Mouse (Mus musculus) CD4-positive, CD25-positive, alpha-beta regulatory T cell, adult 2 months (primary cell): ENCODE results near the gene Ccer2.

ENCODE experiments used
- DNase-seq: peaks from one replicate; pipeline ENCODE4 v3.0.0-alpha.2; 2012; ENCODE audit warnings: low read depth, low spot score

The Ccer2 gene

DNA sequence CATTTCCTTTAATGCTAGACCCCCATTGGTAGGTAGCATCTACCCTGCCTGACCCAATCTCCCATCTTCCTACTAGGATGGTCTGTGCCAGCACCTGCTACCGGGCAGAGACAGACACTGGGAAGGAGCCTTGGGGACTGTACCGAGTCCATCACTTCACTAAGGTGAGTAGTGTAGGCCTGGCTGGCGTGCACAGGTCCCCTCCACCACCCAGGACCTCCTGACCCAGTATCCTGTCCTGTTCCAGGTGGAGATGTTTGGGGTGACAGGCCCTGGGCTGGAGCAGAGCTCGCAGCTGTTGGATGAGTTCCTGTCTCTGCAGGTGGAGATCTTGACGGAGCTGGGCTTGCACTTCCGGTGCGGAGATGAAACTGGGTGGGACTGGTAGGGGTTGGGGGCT is 6.0 kb upstream of the Ccer2 start:
- DNase-seq, result no peak

DNA sequence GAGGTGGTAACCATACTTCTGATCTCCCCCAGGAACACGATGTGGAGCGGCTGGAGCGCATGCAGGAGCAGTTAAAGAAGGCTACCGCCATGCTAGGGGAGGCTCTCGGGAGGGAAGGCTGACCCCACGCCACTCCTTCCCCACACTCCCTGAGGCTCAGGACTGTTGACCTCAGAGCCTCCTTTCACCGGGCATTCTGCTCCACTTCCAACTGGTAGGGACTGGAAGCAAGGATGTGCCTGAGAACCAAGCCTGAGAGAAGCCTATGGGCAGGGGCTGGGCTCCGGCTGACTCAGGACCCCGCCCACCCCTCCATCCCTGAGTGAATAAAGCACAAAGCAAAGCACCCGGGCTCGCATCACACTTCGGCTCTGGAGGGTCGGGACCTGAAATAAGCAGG is 2.6 kb downstream of the Ccer2 start:
- DNase-seq, result no peak

DNA sequence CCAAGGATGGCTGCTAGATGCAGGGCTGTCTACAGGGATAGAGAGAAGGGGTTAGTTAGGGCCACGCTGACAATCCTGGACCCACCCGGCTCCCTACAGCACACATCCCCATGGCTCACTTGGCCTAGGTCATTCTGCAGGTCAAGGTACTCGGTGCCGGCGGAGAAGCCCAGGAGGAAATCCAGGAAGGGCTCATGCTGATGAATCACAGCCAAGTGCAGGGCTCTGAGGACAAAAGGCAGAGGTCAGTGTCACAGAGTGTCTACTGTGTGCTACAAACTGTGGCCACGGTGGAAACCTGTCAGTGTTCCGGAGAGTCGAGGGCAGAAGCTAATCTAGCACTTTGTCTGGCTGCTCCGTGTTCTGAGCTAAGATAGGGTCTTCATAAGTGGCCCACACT is 5.9 kb downstream of the Ccer2 start:
- no peak for DNase-seq

DNA sequence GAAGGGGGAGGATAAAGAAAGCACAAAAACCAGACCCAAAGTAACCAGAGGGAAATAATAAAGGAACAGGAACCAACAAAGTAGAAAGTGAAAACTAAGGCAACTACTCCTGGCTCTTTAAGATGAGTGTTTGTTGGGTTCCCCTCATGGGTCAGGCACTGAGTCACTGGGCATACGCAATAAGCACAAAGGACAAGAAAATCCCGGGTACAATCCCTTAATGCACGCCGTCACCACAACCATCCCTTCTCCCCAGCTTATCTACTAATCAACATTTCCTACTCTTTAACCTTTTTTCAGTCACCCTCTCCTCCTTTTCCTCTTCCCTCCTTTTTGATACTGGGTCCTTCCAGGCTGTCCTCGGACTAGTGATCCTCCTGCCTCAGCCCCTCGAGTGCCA is 9.2 kb downstream of the Ccer2 start:
- DNase-seq, result no peak

DNA sequence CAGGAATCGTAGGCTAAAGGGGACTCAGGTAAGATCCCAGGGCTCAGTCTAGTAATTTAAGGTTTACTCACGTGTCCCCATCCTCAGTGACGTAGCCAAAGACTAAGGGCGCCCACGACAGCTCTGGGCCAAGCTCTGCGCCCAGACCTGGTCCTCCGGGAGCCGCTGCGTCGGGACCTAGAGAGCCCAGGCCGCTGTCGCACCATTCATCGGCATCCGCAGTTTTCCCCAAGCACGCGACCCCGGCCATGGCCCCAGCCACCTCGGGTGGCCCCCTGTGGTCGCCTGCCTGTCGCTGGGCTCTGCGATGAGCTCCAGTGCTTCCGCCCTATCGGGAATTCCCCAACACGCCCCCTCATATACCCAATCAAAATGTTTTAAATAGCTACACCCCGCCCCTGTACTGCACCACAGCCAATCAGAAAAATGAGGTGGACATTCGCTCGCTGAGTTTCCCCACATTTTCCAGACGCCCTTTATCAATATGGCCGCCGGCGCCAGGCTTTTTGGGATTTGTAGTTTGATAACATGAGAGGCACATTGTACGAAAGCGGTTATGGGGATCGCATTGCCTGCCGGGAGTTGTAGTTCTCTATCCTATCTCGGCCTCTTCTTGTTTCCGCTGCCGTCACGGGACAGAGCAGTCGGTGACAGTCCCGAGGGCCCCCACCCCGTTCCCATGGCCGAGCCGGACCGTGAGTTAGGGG is 10.4 kb downstream of the Ccer2 start, which contains the start of gene Sirt2:
TSS of gene Sirt2 (plus strand) at position 563 of the 707 bp plus-strand sequence.
- peak; percentile 97 for DNase-seq

DNA sequence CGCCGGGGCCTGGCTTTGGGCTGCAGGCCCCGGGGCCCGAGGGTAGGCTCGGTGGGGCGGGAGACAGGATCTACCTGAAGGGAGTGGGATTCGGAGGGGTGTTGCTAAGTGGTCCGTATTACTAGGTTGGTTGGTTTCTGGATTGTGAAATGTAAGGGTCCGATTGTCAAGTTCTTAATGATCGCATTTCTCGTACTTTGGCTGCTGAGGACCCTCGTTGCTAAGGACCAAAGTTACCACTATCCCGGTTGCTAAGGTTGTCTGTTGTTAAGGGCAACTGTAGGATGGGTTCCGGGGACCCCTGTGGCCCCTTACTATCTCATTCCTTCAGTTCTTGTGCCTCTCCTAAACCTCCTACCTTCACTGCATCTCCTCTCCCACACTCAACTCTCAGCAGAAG is 10.9 kb downstream of the Ccer2 start:
- DNase-seq, result no peak

DNA sequence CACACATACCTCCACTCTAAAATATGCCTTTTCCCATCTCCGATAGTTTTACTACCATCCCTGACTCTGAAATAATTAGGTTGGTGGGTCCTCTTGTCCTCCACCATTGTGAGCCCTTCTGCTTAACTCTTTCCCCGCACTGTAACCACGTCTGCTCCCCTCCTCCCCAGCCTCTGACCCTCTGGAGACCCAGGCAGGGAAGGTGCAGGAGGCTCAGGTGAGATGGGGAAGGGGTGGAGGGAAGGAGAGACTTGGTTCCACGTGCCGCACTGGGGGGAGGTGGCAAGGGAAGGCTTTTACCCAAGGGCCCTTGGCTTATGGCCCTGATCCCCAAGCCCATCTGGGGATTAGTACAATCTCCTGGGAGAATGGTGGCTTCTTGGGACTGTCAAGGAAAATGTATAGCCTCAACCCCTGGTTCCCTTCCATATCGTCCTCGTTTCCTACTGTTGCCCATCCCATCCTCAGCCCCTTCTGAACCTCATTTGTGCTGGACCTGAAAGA is 11.5 kb downstream of the Ccer2 start, which contains the start of gene Nfkbib:
TSS of gene Nfkbib (minus strand) at position 51 of the 504 bp plus-strand sequence.
- DNase-seq, result no peak

DNA sequence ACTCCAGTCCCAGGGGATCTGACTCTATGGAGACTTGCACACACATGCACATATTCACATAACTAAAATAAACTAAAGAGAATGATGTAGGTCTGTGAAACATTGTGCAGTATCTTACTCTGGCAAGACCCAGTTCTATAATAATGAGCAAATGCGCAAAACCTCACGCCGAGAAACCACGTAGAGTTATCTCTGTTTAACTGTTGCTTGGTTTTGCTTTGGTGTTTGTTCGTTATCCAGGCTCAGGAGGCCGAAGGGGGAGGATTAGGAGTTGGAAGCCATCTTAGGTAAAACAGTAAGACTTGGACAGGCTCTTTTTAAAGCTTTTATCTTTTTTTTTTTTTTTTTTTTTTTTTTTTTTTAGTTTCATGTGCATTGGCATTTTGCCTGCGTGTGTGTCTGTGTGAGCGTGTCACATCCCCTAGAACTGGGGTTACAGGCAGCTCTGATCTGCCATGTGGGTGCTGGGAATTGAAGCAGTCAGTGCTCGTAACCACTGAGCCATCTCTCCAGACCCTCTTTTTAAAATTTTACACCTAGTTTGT is 13.5 kb downstream of the Ccer2 start:
- DNase-seq, result no peak

DNA sequence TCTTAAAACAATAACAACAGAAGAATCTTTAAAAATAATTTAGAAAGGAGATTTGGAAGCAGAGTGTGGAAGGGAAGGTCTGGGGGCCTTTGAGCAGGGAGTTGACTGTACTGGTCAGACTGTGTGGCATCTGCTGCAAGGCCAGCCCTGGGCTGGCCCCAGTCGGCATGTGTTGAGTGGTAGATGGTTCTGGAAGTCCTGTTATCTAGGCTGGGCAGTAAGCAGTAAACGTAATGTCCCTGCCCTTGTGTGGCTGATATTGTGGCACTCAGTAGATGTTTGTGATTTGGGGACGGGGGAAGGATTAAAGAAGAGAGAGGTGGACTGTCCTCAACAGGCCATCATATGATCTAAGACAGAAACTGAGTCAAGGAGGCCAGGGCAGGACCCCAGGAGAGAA is 14.3 kb downstream of the Ccer2 start:
- no peak for DNase-seq

DNA sequence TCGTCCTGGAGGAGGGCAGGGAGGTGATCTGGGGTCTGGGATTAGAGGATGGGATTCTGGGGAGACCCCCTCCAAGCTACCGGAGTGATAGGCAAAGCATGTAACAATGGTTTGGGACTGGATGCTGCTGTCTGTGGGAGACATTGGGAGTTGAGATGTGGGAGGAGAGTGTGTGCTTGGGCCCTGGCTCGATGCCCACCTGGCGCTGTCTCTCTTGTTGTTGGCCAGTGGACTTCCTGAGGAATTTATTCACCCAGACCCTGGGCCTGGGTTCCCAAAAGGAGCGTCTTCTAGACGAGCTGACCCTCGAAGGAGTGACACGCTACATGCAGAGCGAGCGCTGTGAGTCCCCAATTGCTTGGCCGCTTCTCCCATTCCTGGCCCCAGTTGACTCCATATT is 15.9 kb downstream of the Ccer2 start:
- no peak for DNase-seq

DNA sequence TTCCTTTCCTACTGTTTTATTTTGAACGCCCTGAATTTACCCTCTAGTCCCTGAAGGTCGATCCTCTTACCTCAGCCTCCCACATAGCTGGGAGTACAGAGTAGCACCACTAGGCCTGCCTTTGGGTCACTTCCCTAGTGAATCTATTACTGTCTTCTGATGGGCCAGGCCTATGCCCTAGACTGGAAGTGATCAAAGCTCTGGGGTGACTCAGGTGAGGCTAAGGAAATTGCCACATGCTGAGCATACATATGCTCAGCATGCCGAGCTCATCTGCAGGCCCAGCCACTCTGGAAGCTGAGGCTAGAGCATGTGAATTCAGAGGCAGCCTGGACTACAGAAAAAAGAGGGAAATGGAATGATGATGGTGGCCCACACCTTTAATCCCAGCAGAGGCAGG is 17.2 kb downstream of the Ccer2 start:
- DNase-seq, result no peak

DNA sequence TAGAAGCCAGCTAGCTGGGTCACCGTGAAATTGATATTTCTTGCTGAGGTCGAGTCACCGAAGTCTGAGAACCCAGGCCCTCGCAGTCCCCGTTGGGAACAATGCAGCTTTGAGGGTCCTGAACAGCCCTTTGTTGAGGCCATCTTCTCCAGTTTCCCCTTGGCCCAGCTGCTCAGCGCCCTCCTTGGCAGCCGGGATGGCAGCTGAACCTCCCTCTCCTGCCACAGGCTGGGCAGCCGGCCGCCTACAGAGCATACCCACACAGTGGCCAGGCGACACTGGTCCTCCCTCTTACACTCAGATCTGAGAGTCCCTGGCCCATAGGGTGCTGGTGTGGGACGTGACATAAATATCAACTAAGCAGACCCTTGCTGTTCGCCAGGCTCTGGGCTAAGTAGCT is 18.2 kb downstream of the Ccer2 start:
- no peak for DNase-seq

DNA sequence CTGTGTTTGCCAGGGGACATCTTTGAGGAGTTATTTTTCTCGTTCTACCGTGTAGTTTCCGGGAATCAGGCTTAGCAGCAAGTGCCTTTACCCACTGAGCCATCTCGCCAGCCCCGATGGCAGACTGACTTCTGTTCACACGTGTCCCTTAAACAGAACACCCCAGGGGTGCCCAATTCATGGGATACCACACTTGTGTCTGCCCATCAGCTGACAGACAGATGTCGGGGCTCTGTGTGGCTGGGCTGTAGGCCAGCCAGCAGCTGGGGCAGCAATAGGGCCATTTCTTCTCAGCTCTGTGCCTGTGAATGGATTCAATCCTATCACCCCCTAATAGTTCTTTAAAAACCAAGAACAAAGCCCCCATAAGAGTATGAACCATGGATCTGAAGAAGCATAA is 19.2 kb downstream of the Ccer2 start:
- no peak for DNase-seq

DNA sequence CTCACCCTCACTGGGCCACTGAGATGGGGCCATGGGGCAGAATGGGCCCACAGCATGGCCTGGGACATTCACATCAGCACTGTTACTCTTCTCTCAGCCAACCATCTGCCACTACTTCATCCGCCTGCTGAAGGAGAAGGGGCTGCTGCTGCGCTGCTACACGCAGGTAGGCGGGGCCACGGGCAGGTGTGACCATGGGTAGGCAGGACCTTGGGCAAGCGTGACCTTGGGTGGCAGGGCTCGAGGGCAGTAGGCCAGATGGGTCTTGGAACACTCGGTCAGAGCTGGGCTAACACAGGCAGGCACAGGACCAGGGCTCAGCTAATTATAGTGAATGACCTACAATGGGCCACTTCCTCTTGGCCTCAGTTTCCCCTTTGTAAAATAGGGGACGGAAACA is 22.9 kb downstream of the Ccer2 start:
- DNase-seq, result no peak

DNA sequence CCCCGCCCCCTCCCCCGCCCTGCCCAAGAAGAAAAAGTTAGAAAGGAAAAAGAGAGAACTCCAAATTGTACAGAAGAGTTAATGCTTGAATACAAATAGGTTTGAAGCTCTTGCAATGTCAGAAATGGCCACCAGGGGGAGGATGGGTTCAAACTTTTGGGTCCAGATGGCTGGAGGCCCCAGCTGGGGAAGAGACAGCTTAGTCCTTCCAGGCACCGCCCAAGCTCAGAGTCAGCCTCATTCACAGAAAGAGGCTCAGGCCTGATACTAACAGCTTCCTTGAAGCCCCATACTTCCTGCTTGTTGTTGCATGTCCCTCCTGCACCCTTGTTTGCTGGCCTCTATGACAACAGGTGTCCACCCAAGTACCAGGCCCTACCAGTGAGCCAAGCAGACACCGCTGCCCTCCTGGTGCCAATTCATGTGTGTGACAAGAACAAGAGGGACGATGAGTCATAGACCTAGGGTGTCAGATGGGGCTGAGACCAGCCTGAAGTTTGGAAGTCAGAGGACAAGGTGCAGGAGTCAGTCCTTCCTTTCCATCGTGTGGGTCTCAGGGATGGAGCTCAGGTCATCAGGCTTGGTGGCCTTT is 24.2 kb downstream of the Ccer2 start:
- DNase-seq, result peak; percentile 92

DNA sequence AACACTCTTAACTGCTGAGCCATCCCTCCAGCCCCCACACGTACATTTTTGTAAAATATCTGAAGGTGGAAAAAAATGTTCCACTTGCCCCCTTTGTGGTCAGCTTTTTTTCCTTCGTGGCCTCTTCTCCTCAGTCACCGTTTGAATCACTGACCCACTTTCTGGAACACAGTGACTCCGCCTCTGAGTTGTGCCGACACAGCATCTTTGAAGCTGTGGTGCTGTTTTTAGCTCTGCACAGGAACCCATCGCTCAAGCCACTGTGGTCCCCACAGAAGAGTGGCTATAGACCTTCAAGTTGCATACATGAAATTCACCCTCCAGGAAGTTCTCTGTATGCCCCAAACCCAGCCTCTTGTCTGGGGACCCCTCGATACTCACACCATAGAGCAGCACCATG is 24.9 kb downstream of the Ccer2 start:
- DNase-seq, result peak; percentile 76

DNA sequence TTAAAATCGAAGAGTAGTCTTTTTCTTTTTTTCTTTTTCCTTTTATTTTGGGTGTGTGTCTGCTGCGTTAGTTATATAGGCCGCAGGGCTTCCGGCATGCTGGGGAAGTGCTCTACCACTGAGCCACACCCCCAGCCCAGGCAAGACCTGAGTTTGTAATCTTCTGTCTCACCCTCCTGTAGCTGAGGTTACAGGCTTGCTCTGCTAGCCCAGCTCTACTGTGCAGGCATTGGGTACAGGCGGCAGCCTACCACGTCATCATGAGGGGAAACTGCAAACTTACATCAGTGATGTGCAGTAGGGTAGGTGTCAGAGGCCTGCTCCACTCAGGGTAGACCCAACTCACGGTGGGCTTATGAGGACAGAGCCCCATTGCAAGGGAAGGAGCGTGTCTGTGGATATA is 25.3 kb downstream of the Ccer2 start:
- DNase-seq, result peak; percentile 93

DNA sequence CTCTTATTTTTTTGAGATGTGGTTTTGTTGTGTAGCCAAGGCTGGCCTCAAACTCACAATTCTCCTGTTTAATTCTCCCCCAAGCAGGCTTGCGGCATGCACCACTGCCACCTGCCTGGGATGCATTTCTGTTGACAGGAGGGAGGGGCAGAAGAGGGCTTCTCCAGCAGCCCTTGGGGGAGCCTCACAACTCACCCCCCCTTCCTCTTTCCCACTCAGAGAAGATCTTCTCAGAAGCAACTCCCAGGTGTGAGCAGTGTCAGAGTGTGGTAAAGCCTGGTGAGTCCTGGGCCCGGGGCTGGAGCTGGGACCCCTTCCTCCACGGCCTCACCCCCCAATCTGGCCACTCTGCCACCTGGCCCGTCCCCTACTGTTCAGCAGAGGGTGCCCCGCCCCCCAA is 29.2 kb downstream of the Ccer2 start:
- no peak for DNase-seq

DNA sequence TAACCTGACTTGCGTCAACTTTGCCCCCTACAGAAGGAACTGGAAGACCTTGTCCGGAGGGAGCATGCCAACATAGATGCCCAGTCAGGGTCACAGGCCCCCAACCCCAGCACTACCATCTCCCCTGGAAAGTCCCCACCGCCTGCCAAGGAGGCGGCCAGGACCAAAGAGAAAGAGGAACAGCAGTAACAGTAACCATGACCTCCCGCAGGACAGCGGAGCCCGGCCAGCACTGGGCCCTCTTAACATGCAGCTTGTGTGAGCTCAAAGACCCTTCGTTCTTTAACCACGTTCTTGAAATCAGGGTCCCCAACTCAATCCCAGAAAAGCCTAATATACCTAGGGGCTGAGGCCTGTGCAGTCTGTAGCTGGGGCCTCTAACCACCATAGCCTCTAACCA is 31.9 kb downstream of the Ccer2 start:
- no peak for DNase-seq

DNA sequence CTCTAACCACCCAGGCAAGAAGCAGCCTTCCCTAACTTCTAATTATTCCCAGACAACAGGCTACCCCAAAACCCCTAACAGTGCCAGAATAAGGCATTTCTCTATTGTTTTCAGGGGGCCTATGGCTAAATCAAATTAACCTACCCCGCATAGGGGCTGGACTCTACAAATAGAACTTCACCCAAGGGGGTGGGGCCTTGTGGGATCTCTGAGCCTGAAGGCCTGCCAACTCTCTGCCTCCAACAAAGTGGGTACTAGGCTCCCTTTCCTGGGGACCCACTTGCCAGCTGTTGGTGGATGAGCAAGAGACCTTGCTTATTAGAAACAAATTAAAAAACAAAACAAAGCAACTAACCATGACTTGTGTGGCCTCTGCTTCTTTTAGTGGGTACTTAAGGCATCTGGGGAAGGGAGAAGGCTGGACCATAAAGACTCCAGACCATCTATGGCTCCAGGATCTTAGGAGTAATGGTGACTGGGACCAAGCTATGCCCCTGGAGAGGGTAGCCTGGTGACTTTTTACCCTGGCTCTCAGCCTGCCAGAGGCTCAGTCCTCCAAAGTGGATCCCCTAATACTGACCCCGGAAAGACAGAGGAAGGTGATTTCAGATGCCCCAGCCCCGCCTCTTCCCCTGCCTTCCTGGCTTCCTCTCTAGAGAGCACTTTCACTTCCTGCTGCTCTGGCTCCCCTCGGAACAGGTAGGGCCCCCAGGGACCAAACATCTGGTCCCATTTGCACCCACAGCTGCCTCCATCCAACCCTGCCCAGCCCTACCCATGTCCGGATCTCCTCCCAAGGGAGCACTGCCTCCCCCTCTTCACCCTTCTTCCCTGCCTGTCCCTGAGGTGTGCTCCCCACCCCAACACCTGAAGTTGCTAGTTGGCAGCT is 32.6 kb downstream of the Ccer2 start, which contains the start of gene Rinl:
TSS of gene Rinl (plus strand) at position 663 of the 889 bp plus-strand sequence.
- DNase-seq, result peak; percentile 71

DNA sequence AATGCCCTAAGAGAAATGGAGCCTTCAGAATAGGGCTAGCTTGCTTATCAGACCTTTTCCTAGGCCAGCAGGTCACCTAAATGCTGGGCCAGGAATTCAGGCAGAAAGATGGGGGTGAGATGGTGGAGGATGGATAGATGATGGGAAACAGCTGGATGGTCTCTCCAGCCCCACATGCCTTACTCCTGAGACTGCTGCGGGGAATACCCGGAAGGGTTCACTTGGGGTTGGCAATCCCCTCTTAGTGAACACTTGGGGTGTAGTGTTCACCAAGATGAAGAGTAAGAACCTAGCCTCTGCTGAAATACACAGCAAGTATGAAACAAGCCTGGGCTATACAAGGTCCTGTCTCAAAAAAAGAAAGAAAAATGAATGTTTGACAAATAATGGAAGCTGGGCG is 33.3 kb downstream of the Ccer2 start:
- no peak for DNase-seq
